Mouse (Mus musculus): ENCODE measurements around the gene Ap2a1. TPM values are rescaled to one million over a fixed set of nuclear protein-coding genes. Genes with fewer than 3 reads are reported as not detected.
"Not testable (repeated sequence)": the region's sequence is repeated elsewhere in the genome, so short reads cannot be mapped to it uniquely, and the experiment has no call there.

The Ap2a1 gene
- polyA plus RNA-seq, 1 experiment: 48.1 TPM

DNA sequence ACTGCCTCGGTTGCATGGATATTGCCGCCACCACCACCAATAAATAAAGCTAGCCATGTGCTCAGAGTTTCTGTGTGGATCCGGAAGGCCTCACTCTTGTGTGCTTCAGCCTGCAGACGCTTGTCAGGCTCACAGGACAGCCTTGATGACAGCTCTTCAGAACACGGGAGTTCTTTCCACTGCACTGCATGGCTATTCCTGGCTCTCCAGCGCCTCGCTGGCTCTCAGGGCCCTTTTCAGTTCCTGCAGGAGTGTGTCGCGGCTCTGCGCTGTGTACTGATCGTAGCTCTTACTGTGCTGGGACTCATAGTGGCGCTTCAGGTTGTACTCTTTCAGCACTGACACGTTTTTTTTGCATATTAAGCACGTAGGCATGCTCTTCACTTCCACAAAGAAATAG, 51.5 kb downstream of the Ap2a1 start:
- H3K36me3 ChIP-seq (ENCODE audit: control insufficient read depth): peaks cover 65% of the 10 kb centered on the region
- H3K4me3 ChIP-seq (replicated peaks): no peak overlapping the region
- H3K9me3 ChIP-seq (ENCODE audit: control insufficient read depth, low read length): no peaks in the 10 kb centered on the region
- H3K4me1 ChIP-seq (ENCODE audit: control insufficient read depth): peaks cover 16% of the 10 kb centered on the region
- no peaks in the 10 kb centered on the region for H3K27me3 ChIP-seq (ENCODE audit: control insufficient read depth)
- no peak for TF ChIP-seq TAL1 (IDR thresholded peaks at IDR 0.05; ENCODE audit: low read length)
- no peak for TF ChIP-seq GATA1 (IDR thresholded peaks at IDR 0.05; ENCODE audit: low read length)

DNA sequence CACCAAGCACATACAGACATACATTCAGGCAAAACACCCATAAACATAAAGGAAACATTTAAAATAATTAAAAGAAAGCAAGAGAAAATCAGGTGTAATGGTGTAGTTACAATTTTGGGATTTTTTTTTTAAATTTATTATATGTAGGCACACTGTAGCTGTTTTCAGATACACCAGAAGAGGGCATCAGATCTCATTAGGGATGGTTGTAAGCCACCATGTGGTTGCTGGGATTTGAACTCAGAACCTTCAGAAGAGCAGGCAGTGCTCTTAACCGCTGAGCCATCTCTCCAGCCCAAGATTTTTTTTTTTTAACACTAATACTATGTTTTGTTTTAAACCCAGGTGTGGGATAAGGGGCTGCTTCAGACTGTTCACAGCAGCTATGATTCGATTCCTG, 57.5 kb downstream of the Ap2a1 start:
- H3K4me3 ChIP-seq (replicated peaks); H3K27me3 ChIP-seq (ENCODE audit: control insufficient read depth); H3K9me3 ChIP-seq (ENCODE audit: control insufficient read depth, low read length); H3K36me3 ChIP-seq (ENCODE audit: control insufficient read depth): not testable (repeated sequence)
- peaks cover 47% of the 10 kb centered on the region for H3K4me1 ChIP-seq (ENCODE audit: control insufficient read depth)

DNA sequence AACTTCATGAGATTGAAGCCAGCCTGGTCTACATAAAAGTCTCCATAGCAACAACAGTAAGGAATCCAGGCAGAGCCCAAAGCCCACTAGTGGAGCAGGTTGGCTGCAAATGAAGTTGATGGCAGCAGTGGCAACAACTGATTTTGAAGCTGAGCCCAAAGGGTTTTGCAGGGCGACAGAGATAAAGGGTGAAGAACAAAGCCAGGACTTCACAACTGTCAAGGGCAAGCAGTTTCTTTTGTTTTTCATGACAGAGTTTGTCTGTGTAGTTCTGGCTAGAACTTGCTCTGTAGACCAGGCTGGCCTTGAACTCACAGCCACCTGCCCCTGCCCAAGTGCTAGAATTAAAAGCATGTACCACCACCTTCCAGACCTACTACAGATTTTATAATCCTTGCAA, 58.1 kb downstream of the Ap2a1 start:
- H3K36me3 ChIP-seq (ENCODE audit: control insufficient read depth): peaks cover 3% of the 10 kb centered on the region
- H3K9me3 ChIP-seq (ENCODE audit: control insufficient read depth, low read length): no peaks in the 10 kb centered on the region
- H3K27me3 ChIP-seq (ENCODE audit: control insufficient read depth): peaks cover 3% of the 10 kb centered on the region; the same call in 1 of the 2 replicates
- no peak for TF ChIP-seq GATA1 (IDR thresholded peaks at IDR 0.05; ENCODE audit: low read length)
- no peak for TF ChIP-seq TAL1 (IDR thresholded peaks at IDR 0.05; ENCODE audit: low read length)
- peaks cover 53% of the 10 kb centered on the region for H3K4me1 ChIP-seq (ENCODE audit: control insufficient read depth)
- H3K4me3 ChIP-seq (replicated peaks): no peak overlapping the region

DNA sequence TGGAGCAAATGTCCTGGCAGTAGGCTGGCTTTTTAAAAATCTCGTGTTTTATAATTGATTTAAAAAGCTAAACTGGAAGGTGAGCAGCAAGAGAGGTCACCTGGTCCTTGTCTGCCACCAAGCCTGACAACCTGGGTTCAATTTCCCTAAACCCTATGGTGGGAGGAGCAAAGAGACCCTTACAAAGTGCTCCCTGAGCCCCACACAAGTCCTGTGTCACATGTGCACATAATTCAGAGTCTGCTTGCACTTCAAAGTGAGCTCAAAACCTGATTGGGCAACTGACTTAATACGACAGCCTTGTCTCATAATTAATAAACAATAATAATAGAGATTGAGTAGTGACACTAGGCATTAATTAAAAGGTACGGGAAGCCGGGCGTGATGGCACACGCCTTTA, 58.7 kb downstream of the Ap2a1 start:
- H3K4me1 ChIP-seq (ENCODE audit: control insufficient read depth): peaks cover 57% of the 10 kb centered on the region
- peaks cover 3% of the 10 kb centered on the region; the same call in 1 of the 2 replicates for H3K27me3 ChIP-seq (ENCODE audit: control insufficient read depth)
- peaks cover 7% of the 10 kb centered on the region for H3K36me3 ChIP-seq (ENCODE audit: control insufficient read depth)
- no peak for TF ChIP-seq TAL1 (IDR thresholded peaks at IDR 0.05; ENCODE audit: low read length)
- TF ChIP-seq GATA1 (IDR thresholded peaks at IDR 0.05; ENCODE audit: low read length): no peak
- H3K4me3 ChIP-seq (replicated peaks): no peak overlapping the region
- no peaks in the 10 kb centered on the region for H3K9me3 ChIP-seq (ENCODE audit: control insufficient read depth, low read length)

DNA sequence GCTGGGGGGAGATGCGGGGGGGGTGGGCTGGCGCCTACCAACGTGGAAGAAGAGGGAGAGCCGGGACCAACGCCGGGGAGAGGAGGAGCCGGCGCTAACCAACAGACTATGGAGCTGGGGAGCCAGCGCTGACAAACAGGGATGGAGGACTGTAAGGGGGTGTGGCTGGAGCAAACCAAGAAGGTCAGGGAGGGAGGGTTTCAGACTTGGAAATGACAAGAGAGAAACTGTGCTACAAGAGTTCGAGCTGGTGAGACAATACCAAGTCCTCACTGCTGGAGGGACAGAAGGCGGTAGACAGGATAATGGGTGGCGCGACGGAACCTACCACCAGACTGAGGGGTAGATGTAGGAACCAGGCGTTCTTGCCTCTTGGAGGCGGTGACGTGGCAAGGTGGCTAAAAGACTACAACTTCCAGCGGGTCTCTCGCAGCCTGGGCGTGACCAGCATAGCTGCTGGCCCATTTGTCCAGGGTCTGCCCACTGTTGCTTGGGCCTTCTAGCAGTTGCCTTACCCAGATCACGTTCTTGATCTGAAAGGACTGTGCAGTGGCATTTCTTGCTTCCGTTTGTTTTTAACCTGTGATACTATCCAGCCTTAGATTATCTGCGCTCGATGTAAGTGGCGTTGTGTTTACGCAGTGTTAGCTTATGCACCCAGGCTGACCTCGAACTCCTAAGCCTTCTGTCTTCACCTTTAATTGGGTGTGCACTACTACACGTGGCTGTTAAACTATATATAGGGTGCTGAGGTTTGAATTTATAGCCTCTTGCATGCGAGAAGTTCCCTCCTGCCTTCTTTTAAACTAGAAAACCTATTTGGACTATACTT, 59.4 kb downstream of the Ap2a1 start, which contains the start of gene Ptov1:
Gene Ptov1 (minus strand): TSS at position 92 of the 832 bp plus-strand sequence.
- Histone ChIP-seq H3K4me1 (ENCODE audit: control insufficient read depth) (peaks cover 60% of the 10 kb centered on the region), H3K36me3 (ENCODE audit: control insufficient read depth) (peaks cover 14% of the 10 kb centered on the region), H3K9me3 (ENCODE audit: control insufficient read depth, low read length) (no peaks in the 10 kb centered on the region), H3K27me3 (ENCODE audit: control insufficient read depth) (peaks cover 3% of the 10 kb centered on the region; the same call in 1 of the 2 replicates), H3K4me3 (replicated peaks) (peak within 1 kb of the TSS; percentile 77)
- TF ChIP-seq TAL1 (IDR thresholded peaks at IDR 0.05; ENCODE audit: low read length) (no peak), GATA1 (IDR thresholded peaks at IDR 0.05; ENCODE audit: low read length) (no peak)

DNA sequence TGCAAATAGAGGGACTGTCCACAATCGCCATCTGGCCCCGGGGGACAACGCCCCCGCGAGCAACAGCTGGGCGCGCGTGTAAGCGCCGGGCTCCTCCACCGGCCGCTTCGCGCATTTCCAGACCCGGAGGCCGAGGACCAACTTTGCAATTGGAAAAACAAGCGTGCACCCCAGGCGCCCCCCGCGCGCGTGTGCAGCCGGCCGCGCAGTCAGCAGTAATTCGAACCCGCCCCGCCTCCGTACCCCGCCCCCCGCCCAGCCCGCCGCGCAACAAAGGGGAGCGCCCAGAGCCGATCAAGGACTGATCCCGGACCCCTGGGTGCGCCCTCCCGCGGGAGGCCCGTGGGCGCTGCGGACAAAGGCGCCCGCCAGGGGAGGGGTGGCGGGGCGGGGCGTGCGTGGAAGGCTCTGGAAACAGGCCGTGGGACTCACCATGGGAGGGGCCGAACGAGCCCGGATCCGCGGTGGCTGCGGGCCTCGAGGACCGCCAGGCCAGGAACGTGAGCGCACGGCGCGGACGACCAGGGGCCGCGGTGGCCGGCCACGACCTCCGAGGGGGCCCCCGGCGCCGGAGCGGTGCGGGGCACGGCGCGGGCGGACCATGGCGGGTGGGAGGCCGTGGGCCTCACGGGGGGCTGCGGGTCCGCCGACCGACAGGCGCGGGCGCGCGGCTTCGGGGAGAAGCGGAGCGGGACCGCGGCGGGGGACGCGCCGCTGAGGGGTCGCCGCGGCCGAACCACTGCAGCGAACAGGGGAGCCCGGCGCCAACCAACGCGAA, 60.2 kb downstream of the Ap2a1 start:
- Histone ChIP-seq H3K36me3 (ENCODE audit: control insufficient read depth) (peaks cover 22% of the 10 kb centered on the region), H3K9me3 (ENCODE audit: control insufficient read depth, low read length) (no peaks in the 10 kb centered on the region), H3K4me3 (replicated peaks) (peak overlapping the region; percentile 77), H3K27me3 (ENCODE audit: control insufficient read depth) (peaks cover 3% of the 10 kb centered on the region; the same call in 1 of the 2 replicates), H3K4me1 (ENCODE audit: control insufficient read depth) (peaks cover 64% of the 10 kb centered on the region)
- TF ChIP-seq GATA1 (IDR thresholded peaks at IDR 0.05; ENCODE audit: low read length) (no peak), TAL1 (IDR thresholded peaks at IDR 0.05; ENCODE audit: low read length) (no peak)

DNA sequence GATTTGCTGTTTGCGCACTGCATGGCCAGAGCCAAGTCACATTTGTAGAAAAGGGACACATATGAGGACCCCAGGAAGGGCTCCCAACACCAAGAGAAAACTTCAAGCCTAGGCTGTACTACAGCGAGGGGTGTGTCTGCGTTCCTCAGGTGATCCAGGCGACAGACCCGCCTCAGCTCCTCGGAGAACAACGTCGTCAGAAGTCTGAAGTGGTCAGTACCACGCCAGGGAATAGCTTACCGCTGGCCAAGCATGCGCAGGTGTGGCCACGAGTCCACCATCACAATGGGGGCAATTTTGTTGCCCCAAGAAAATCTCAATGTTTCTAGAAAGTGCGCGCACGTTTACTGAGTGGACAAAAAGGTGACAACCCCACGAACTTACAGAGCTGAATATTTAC, 60.8 kb downstream of the Ap2a1 start:
- peaks cover 3% of the 10 kb centered on the region; the same call in 1 of the 2 replicates for H3K27me3 ChIP-seq (ENCODE audit: control insufficient read depth)
- no peak for TF ChIP-seq TAL1 (IDR thresholded peaks at IDR 0.05; ENCODE audit: low read length)
- TF ChIP-seq GATA1 (IDR thresholded peaks at IDR 0.05; ENCODE audit: low read length): no peak
- H3K4me3 ChIP-seq (replicated peaks): peak overlapping the region; percentile 77
- H3K4me1 ChIP-seq (ENCODE audit: control insufficient read depth): peaks cover 63% of the 10 kb centered on the region
- H3K36me3 ChIP-seq (ENCODE audit: control insufficient read depth): peaks cover 29% of the 10 kb centered on the region
- no peaks in the 10 kb centered on the region for H3K9me3 ChIP-seq (ENCODE audit: control insufficient read depth, low read length)

DNA sequence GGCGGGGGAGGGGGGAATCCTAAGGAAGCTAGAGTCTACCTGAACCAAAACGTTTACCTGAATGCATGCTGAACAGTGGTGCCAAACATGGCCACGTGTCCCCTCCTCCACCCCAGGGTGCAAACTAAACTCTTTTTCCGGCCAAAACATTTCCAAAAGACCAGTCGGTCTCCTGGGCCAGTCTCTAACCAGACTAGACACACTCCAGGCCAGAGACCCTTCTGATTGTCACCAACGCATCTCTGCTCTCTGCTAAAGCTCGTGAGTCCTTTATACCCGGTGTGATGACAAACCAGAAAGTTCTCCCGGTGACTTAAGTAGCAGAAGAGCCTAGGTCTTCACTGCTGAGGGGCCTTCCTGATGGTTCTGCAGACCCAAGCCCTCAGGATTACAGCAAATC, 61.5 kb downstream of the Ap2a1 start:
- Histone ChIP-seq H3K4me1 (ENCODE audit: control insufficient read depth) (peaks cover 66% of the 10 kb centered on the region), H3K36me3 (ENCODE audit: control insufficient read depth) (peaks cover 35% of the 10 kb centered on the region), H3K9me3 (ENCODE audit: control insufficient read depth, low read length) (no peaks in the 10 kb centered on the region), H3K27me3 (ENCODE audit: control insufficient read depth) (peaks cover 3% of the 10 kb centered on the region; the same call in 1 of the 2 replicates), H3K4me3 (replicated peaks) (peak overlapping the region; percentile 77)
- TF ChIP-seq GATA1 (IDR thresholded peaks at IDR 0.05; ENCODE audit: low read length): no peak
- TF ChIP-seq TAL1 (IDR thresholded peaks at IDR 0.05; ENCODE audit: low read length): no peak

Data from erythroblast, embryonic 14.5 days (primary cell).